Mouse (Mus musculus) CH12.LX (cell line): ENCODE measurements at regions not wholly inside any gene's neighbourhood (a gene's known extent, or its start where the extent isn't known, plus 50 kb on each side); places are given as distances from the start of the nearest gene placed in this dataset.
"Not testable (repeated sequence)": the region's sequence is repeated elsewhere in the genome, so short reads cannot be mapped to it uniquely, and the experiment has no call there.

Experiments
- DNase-seq: peaks from one replicate; pipeline ENCODE4 v3.0.0-alpha.2; 2013; ENCODE audit errors: extremely low read depth
- H3K27ac ChIP-seq: 2 replicates; pipeline ENCODE4 v1.5.1; 2012; ENCODE audit warnings: low read depth, mild to moderate bottlenecking, control low read depth, moderate library complexity; ENCODE audit not compliant: insufficient read depth
- H3K27me3 ChIP-seq: replicated peaks from 2 replicates; pipeline ENCODE3; 2012; ENCODE audit warnings: inconsistent platforms
- H3K36me3 ChIP-seq, 2 experiments: replicated peaks in 1 of 2; 2 replicates each; pipeline versions ENCODE3 to v1.6.1; 2012; ENCODE audit warnings: inconsistent platforms in 1 of 2, low read length in 1 of 2, mild to moderate bottlenecking in 1 of 2, mixed read lengths in 1 of 2, moderate library complexity in 1 of 2; ENCODE audit not compliant: control insufficient read depth in 1 of 2, insufficient read depth in 1 of 2
- H3K4me1 ChIP-seq, 2 experiments: 2 replicates each; pipeline ENCODE4 v1.6.1; 2012; ENCODE audit warnings: inconsistent platforms in 1 of 2, moderate library complexity in 1 of 2; ENCODE audit not compliant: insufficient read depth in 2 of 2, control insufficient read depth in 1 of 2
- H3K4me2 ChIP-seq: 2 replicates; pipeline ENCODE4 v1.6.1; 2012; ENCODE audit warnings: low read depth, mild to moderate bottlenecking, control low read depth; ENCODE audit not compliant: poor library complexity, insufficient read depth, severe bottlenecking
- H3K4me3 ChIP-seq, 3 experiments: fragments of 150-350 bp in 1 of 3; sonication (generic) in 1 of 3; replicated peaks in 1 of 3; 2 replicates each; pipeline versions ENCODE3 to v1.5.1; 2011 to 2012; ENCODE audit warnings: low read depth in 2 of 3, low read length in 2 of 3, mild to moderate bottlenecking in 2 of 3, moderate library complexity in 2 of 3, control low read depth in 1 of 3, improper control_type of control experiment in 1 of 3, inconsistent platforms in 1 of 3, mixed read lengths in 1 of 3; ENCODE audit not compliant: poor library complexity in 1 of 3
- H3K79me2 ChIP-seq: replicated peaks from 2 replicates; pipeline ENCODE4 v1.6.1; 2012; ENCODE audit warnings: mild to moderate bottlenecking, moderate library complexity; ENCODE audit not compliant: control insufficient read depth, poor library complexity, insufficient read depth, severe bottlenecking; ENCODE audit errors: extremely low read depth
- H3K9ac ChIP-seq: 2 replicates; pipeline ENCODE4 v1.6.1; 2012; ENCODE audit warnings: low read depth, mild to moderate bottlenecking, control low read depth, moderate library complexity; ENCODE audit not compliant: insufficient read depth
- H3K9me3 ChIP-seq: replicated peaks from 2 replicates; pipeline ENCODE3; 2012; ENCODE audit warnings: low read length, inconsistent platforms, mixed read lengths
- CTCF ChIP-seq, 2 experiments: IDR thresholded peaks in 1 of 2; conservative IDR thresholded peaks in 1 of 2; 2 replicates each; pipeline ENCODE4 v1.5.1; 2011 to 2012; ENCODE audit warnings: low read depth in 2 of 2, low read length in 2 of 2, improper control_type of control experiment in 1 of 2, inconsistent platforms in 1 of 2, mild to moderate bottlenecking in 1 of 2, moderate library complexity in 1 of 2
- E2F4 ChIP-seq: IDR thresholded peaks from 2 replicates; pipeline ENCODE4 v1.6.1; 2011; ENCODE audit warnings: low read depth, low read length, improper control_type of control experiment; ENCODE audit not compliant: insufficient replicate concordance
- ELF1 ChIP-seq: IDR thresholded peaks from 2 replicates; pipeline ENCODE4 v1.6.1; 2014; ENCODE audit warnings: low read depth, mild to moderate bottlenecking, inconsistent platforms, low read length, improper control_type of control experiment
- ETS1 ChIP-seq: conservative IDR thresholded peaks from 2 replicates; pipeline ENCODE4 v1.6.1; 2012; ENCODE audit warnings: low read depth, mild to moderate bottlenecking, inconsistent platforms, low read length, improper control_type of control experiment, moderate library complexity
- MXI1 ChIP-seq: IDR thresholded peaks from 2 replicates; pipeline ENCODE4 v1.6.1; 2011; ENCODE audit warnings: mild to moderate bottlenecking, low read depth, low read length, improper control_type of control experiment
- MYC ChIP-seq: IDR thresholded peaks from 2 replicates; pipeline ENCODE4 v1.6.1; 2011; ENCODE audit warnings: low read depth, mild to moderate bottlenecking, improper control_type of control experiment, low read length
- POLR2A ChIP-seq: IDR thresholded peaks from 2 replicates; pipeline ENCODE4 v1.6.1; 2011; ENCODE audit warnings: low read depth, mild to moderate bottlenecking, improper control_type of control experiment, low read length
- POLR2AphosphoS2 ChIP-seq: IDR thresholded peaks from 2 replicates; pipeline ENCODE4 v1.6.1; 2011; ENCODE audit warnings: low read depth, low read length, improper control_type of control experiment
- dilution Hi-C: fragments of 300-500 bp; cut with MboI; formaldehyde crosslinking; loops from 2 replicates; pipeline ENCODE4 v1.14.3; 2020; ENCODE audit warnings: low sequenced_read_pairs; ENCODE audit not compliant: extremely low pct_unique_long_range_greater_than_20kb, extremely low pct_ligation_motif_present
- in situ Hi-C: fragments of 300-500 bp; cut with MboI; formaldehyde crosslinking; loops from 3 replicates; pipeline ENCODE4 v1.14.3; 2019; ENCODE audit warnings: low sequenced_read_pairs, low pct_ligation_motif_present, low pct_unique_long_range_greater_than_20kb, mixed read lengths

GRCm38 (mm10) chr6:25085871-25086270, 129.8 kb upstream of the Tmem229a start:
- H3K4me3 ChIP-seq, result no peak overlapping the region
- 0 out of 4 replicates have a peak, but pooled peaks cover 0 to 3% of the 10 kb centered on the region in 2 experiments for H3K4me1 ChIP-seq
- no peaks in the 10 kb centered on the region for H3K79me2 ChIP-seq
- DNase-seq, result no peak
- H3K27ac ChIP-seq, result no peak overlapping the region
- no peaks in the 10 kb centered on the region for H3K9me3 ChIP-seq
- in situ Hi-C loops, result no loop called here
- H3K27me3 ChIP-seq, result no peaks in the 10 kb centered on the region
- no peaks in the 10 kb centered on the region for H3K36me3 ChIP-seq
- H3K9ac ChIP-seq, result no peak overlapping the region
- no peak overlapping the region for H3K4me2 ChIP-seq
- TF ChIP-seq POLR2A (no peak), ETS1 (no peak), MYC (no peak), ELF1 (no peak), MXI1 (no peak)
- dilution Hi-C loops, result no loop called here

GRCm38 (mm10) chr6:25085296-25085695, 129.2 kb upstream of the Tmem229a start:
- H3K4me2 ChIP-seq, H3K36me3 ChIP-seq, DNase-seq, in situ Hi-C loops, H3K9ac ChIP-seq, H3K79me2 ChIP-seq, dilution Hi-C loops, H3K4me1 ChIP-seq, H3K27me3 ChIP-seq, H3K4me3 ChIP-seq, H3K27ac ChIP-seq, H3K9me3 ChIP-seq: not testable (repeated sequence)

DNA sequence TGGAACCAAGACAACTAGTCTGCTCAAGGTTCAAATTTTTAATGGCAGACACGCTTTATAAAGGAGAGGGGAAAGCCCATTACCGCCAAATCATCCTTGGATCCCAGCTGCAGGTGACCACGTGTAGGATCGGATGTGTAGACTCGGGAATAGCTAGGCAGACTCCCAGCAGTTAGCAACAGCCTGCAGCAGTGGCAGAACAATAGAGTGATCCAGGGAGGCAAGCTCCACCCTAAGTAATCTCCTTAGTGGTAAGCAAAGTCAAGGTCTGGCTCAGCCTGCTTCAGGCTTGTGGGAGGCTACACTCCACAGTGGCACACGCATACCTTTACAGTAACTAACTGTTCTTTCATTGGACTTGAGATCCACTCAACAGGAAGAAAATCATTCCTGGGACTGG, 109.8 kb upstream of the Tmem229a start:
- H3K9ac ChIP-seq, result no peak overlapping the region
- H3K27me3 ChIP-seq, result no peaks in the 10 kb centered on the region
- H3K4me3 ChIP-seq, result no peak overlapping the region
- H3K4me2 ChIP-seq, result no peak overlapping the region
- no peak overlapping the region for H3K27ac ChIP-seq
- no peak for TF ChIP-seq CTCF (conservative IDR thresholded peaks at IDR 0.05 in 1 of 2, IDR thresholded peaks at IDR 0.05 in 1 of 2; ENCODE audit: low read depth in 2 of 2, low read length in 2 of 2)
- TF ChIP-seq E2F4, result no peak
- no peak for TF ChIP-seq POLR2AphosphoS2
- TF ChIP-seq, all 38 proteins: peak for 0
- dilution Hi-C loops, result no loop called here
- Histone ChIP-seq H3K79me2 (no peaks in the 10 kb centered on the region), H3K36me3 (no peaks in the 10 kb centered on the region), H3K4me1 (no peaks in the 10 kb centered on the region), H3K9me3 (no peaks in the 10 kb centered on the region)
- in situ Hi-C loops, result no loop called here
- DNase-seq, result no peak
